Mouse (Mus musculus) hindbrain, embryonic 14.5 days (tissue): ENCODE data around the gene Bcas3. TPM values are rescaled to one million over a fixed set of nuclear protein-coding genes. Genes with fewer than 3 reads are reported as not detected.
"Not testable (repeated sequence)": the region's sequence is repeated elsewhere in the genome, so short reads cannot be mapped to it uniquely, and the experiment has no call there.

Experiments used
- ATAC-seq: fragments of 200-750 bp; cut with Nextera tagmentation; 2 replicates; pipeline ENCODE4 v1.8.0; 2017; ENCODE audit warnings: moderate number of reproducible peaks, mild to moderate bottlenecking, moderate TSS enrichment, moderate library complexity; ENCODE audit not compliant: low FRiP score
- DNase-seq: peaks from one replicate; pipeline ENCODE4 v3.0.0-alpha.2; 2015; ENCODE audit warnings: low spot score
- H3K27ac ChIP-seq: fragments of 300-500 bp; sonication (generic); 2 replicates; pipeline ENCODE4 v1.5.1; 2014; ENCODE audit warnings: mild to moderate bottlenecking, moderate library complexity
- H3K27me3 ChIP-seq: fragments of 300-500 bp; sonication (generic); 2 replicates; pipeline ENCODE4 v1.6.1; 2014; ENCODE audit warnings: mild to moderate bottlenecking, low read length, mixed read lengths; ENCODE audit not compliant: control insufficient read depth, insufficient read depth
- H3K36me3 ChIP-seq: fragments of 300-500 bp; sonication (generic); replicated peaks from 2 replicates; pipeline ENCODE4 v1.6.1; 2014; ENCODE audit not compliant: control insufficient read depth, insufficient read depth
- H3K4me1 ChIP-seq: fragments of 300-500 bp; sonication (generic); replicated peaks from 2 replicates; pipeline ENCODE4 v1.6.1; 2014; ENCODE audit warnings: antibody characterized with exemption, low read length, mixed read lengths; ENCODE audit not compliant: control insufficient read depth, insufficient read depth
- H3K4me2 ChIP-seq: fragments of 300-500 bp; sonication (generic); replicated peaks from 2 replicates; pipeline ENCODE4 v1.6.1; 2014; ENCODE audit warnings: mild to moderate bottlenecking, moderate library complexity
- H3K4me3 ChIP-seq: fragments of 300-500 bp; sonication (generic); replicated peaks from 2 replicates; pipeline ENCODE4 v1.5.1; 2014; ENCODE audit warnings: mild to moderate bottlenecking, low read length
- H3K9ac ChIP-seq: fragments of 300-500 bp; sonication (generic); 2 replicates; pipeline ENCODE4 v1.6.1; 2014
- H3K9me3 ChIP-seq: fragments of 300-500 bp; sonication (generic); 2 replicates; pipeline ENCODE4 v1.6.1; 2016; ENCODE audit warnings: low read length; ENCODE audit not compliant: control insufficient read depth
- WGBS: fragments of 180-500 bp; shearing (Covaris S2); extraction: QIAGEN DNeasy Blood & Tissue Kit; methylation state at CpG from one replicate; pipeline ENCODE4 v1.1.7; 2014; 5-methylcytosine and 5-hydroxymethylcytosine counted together
- polyA plus RNA-seq: library from polyadenylated mRNA; unstranded; fragments of >200 nt; fragmentation: Nextera tagmentation; extraction: Ambion mirVana; gene quantifications from 2 replicates; pipeline ENCODE4 v1.2.1, GENCODE M21; 2014

Bcas3 gene
- polyA plus RNA-seq, 1 experiment from 2014 or later, result 29.2 TPM

GRCm38 (mm10) chr11:85712860-85713813 is 360.2 kb downstream of the Bcas3 start:
- no peaks in the 10 kb centered on the region for H3K36me3 ChIP-seq
- peaks cover 4% of the 10 kb centered on the region; the same call in 1 of the 2 replicates for H3K27me3 ChIP-seq
- H3K4me2 ChIP-seq, result no peak overlapping the region
- ATAC-seq, result no peak
- 53% methylated on average over 19 of the region's 19 CpGs for WGBS
- DNase-seq, result no peak
- no peak overlapping the region for H3K4me3 ChIP-seq
- no peak overlapping the region for H3K9ac ChIP-seq
- H3K4me1 ChIP-seq, result peaks cover 13% of the 10 kb centered on the region
- H3K9me3 ChIP-seq, result no peaks in the 10 kb centered on the region
- no peak overlapping the region for H3K27ac ChIP-seq

DNA sequence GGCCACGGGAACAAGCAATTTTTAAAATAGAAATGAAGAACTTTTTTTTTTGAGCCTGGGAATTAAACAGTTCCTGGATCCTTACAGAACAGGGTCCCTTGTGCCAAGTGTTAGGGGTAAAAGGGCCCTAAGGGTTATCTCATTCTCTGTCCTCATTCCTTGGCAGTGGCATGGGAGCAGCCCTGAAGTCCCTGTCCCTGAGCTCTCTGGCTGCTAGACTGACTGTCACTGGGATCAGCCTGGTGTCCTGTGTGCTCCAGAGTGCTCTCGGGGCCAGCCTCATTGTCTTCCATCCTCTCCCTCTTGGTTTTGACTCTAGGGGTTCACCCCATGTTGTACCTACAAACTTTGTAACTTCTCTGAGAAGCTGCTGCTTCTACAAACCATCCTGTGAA is 360.8 kb downstream of the Bcas3 start:
- Histone ChIP-seq H3K36me3 (no peaks in the 10 kb centered on the region), H3K4me2 (no peak overlapping the region), H3K27me3 (peaks cover 4% of the 10 kb centered on the region; the same call in 1 of the 2 replicates)

DNA sequence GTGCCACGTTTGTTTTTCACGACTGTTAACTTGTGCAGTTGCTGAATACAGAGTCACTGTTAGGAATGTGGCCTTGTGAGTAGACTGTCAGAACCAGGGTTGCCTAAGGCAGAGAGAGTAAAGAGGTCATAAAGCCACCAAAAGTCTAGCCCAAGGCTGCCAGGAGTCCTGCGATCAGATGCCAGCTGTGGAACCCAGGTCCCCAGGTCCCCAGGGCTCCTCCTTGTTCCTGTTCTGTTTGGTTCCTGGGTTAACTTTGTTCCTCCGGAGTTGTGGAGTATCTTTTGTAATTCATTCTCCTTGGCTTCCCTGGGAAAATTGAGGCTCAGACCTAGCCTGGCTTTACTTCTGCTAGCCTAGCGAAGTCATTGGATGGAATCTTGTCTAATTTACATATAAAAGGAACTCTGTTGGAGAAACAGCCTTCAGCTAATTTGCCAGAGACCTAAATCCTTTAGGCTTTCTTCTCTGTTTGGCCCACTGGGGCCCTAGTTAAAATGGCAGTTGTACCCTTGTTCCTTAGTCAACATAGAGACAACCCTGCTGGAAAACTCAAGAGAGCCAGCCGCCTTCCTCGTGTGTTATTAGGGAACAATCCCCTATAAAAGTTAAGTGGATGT is 361.5 kb downstream of the Bcas3 start:
- no peak overlapping the region for H3K27ac ChIP-seq
- no peak overlapping the region for H3K9ac ChIP-seq
- peaks cover 4% of the 10 kb centered on the region; the same call in 1 of the 2 replicates for H3K27me3 ChIP-seq
- no peaks in the 10 kb centered on the region for H3K36me3 ChIP-seq
- H3K4me3 ChIP-seq, result no peak overlapping the region
- DNase-seq (no peak), ATAC-seq (no peak)
- 6% methylated on average over 7 of the region's 7 CpGs for WGBS
- peaks cover 13% of the 10 kb centered on the region for H3K4me1 ChIP-seq
- H3K9me3 ChIP-seq, result no peaks in the 10 kb centered on the region
- H3K4me2 ChIP-seq, result no peak overlapping the region

More for the DNA sequence above, 360.8 kb downstream of the Bcas3 start:
- Histone ChIP-seq H3K9me3 (no peaks in the 10 kb centered on the region), H3K4me3 (no peak overlapping the region), H3K27ac (no peak overlapping the region), H3K4me1 (peaks cover 13% of the 10 kb centered on the region), H3K9ac (no peak overlapping the region)
- 9% methylated on average over 2 of the region's 2 CpGs for WGBS
- ATAC-seq (no peak), DNase-seq (no peak)

DNA sequence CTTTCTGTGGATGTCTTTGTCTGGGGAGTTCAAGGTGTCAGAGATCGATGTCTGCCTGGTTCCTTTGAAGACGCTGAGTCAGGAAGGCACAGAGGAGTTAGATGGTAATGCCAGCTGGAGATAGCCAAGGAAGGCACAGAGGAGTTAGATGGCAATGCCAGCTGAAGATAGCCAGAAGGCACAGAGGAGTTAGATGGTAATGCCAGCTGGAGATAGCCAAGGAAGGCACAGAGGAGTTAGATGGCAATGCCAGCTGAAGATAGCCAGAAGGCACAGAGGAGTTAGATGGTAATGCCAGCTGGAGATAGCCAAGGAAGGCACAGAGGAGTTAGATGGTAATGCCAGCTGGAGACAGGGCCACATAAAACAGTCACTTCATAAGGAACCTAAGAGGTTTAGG is 363.8 kb downstream of the Bcas3 start:
- not testable (repeated sequence) for H3K27ac ChIP-seq, H3K9ac ChIP-seq, H3K4me3 ChIP-seq, H3K9me3 ChIP-seq, H3K36me3 ChIP-seq, DNase-seq, ATAC-seq, H3K4me2 ChIP-seq, H3K27me3 ChIP-seq
- peaks cover 23% of the 10 kb centered on the region for H3K4me1 ChIP-seq
- 87% methylated on average over 2 of the region's 2 CpGs for WGBS

DNA sequence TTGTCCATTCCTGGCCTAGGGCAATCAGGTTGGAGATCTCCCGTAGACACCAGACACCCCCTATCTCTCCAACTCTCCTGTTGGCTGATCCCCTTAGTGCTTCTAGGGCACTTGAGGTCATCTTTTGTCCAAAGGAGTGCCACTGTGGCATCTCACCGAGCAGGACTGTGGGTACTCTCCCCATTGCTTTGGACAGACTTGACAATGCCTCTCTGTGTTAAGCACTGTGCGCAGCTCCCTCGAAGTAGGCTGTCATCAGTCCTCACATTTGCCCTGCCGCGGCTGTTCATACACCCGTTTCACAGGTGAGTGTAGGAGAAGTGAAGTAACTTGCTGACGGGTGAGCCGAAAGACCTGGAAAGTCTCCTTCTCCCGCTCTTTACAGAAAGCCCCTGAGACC is 366.1 kb downstream of the Bcas3 start:
- H3K4me3 ChIP-seq, result no peak overlapping the region
- H3K27me3 ChIP-seq, result no peaks in the 10 kb centered on the region
- H3K27ac ChIP-seq, result no peak overlapping the region
- no peaks in the 10 kb centered on the region for H3K36me3 ChIP-seq
- DNase-seq, result no peak
- H3K9me3 ChIP-seq, result no peaks in the 10 kb centered on the region
- ATAC-seq, result no peak
- no peak overlapping the region for H3K9ac ChIP-seq
- 89% methylated on average over 10 of the region's 10 CpGs for WGBS
- no peak overlapping the region for H3K4me2 ChIP-seq
- peaks cover 19% of the 10 kb centered on the region for H3K4me1 ChIP-seq

- no peaks in the 10 kb centered on the region for H3K9me3 ChIP-seq
- DNase-seq (no peak), ATAC-seq (no peak)
- no peak overlapping the region for H3K4me2 ChIP-seq
- no peak overlapping the region for H3K4me3 ChIP-seq
- H3K27me3 ChIP-seq, result no peaks in the 10 kb centered on the region
- H3K36me3 ChIP-seq, result no peaks in the 10 kb centered on the region
- peaks cover 15% of the 10 kb centered on the region for H3K4me1 ChIP-seq
- no peak overlapping the region for H3K27ac ChIP-seq
- WGBS, result 30% methylated on average over 7 of the region's 7 CpGs
- H3K9ac ChIP-seq, result no peak overlapping the region
Measured at GRCm38 (mm10) chr11:85719766-85720165, 366.8 kb downstream of the Bcas3 start.

- ATAC-seq (no peak), DNase-seq (no peak)
- H3K4me1 ChIP-seq, result peaks cover 11% of the 10 kb centered on the region
- H3K27me3 ChIP-seq, result no peaks in the 10 kb centered on the region
- no peak overlapping the region for H3K4me2 ChIP-seq
- H3K9ac ChIP-seq, result no peak overlapping the region
- H3K27ac ChIP-seq, result no peak overlapping the region
- no peaks in the 10 kb centered on the region for H3K36me3 ChIP-seq
- 6% methylated on average over 6 of the region's 6 CpGs for WGBS
- no peaks in the 10 kb centered on the region for H3K9me3 ChIP-seq
- no peak overlapping the region for H3K4me3 ChIP-seq
Measured at GRCm38 (mm10) chr11:85720269-85720773, 367.4 kb downstream of the Bcas3 start.

DNA sequence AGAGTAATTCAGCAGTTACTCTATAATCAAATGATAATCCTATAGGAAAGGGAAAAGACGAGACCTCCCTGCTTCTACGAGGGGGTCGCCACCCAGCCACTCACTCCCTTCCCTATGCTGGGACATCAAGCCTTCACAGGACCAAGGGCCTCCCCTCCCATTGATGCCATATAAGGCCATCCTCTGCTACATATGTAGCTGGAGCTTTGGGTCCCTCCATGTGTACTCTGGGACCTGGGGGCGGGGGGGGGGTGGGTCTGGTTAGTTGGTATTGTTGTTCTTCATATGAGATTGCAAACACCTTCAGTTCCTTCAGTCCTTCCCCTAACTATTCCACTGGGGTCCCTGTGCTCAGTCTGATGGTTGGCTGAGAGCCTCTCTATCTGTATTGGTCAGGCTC is 369.0 kb downstream of the Bcas3 start:
- Histone ChIP-seq H3K27ac (no peak overlapping the region), H3K9me3 (no peaks in the 10 kb centered on the region), H3K4me3 (no peak overlapping the region), H3K9ac (no peak overlapping the region), H3K36me3 (no peaks in the 10 kb centered on the region), H3K4me1 (peaks cover 11% of the 10 kb centered on the region), H3K27me3 (no peaks in the 10 kb centered on the region), H3K4me2 (no peak overlapping the region)
- ATAC-seq, result no peak
- 88% methylated on average over 4 of the region's 4 CpGs for WGBS
- DNase-seq, result no peak

GRCm38 (mm10) chr11:85724159-85724558 is 371.2 kb downstream of the Bcas3 start:
- DNase-seq (no peak), ATAC-seq (no peak)
- Histone ChIP-seq H3K4me1 (peaks cover 11% of the 10 kb centered on the region), H3K9me3 (no peaks in the 10 kb centered on the region), H3K4me2 (no peak overlapping the region), H3K4me3 (no peak overlapping the region), H3K36me3 (no peaks in the 10 kb centered on the region), H3K27me3 (no peaks in the 10 kb centered on the region), H3K9ac (no peak overlapping the region), H3K27ac (no peak overlapping the region)
- 73% methylated on average over 6 of the region's 6 CpGs for WGBS
